Mouse (Mus musculus) stomach, embryonic 16.5 days (tissue): Measurements from ENCODE around the gene Sec24a. TPM values are rescaled to one million over a fixed set of nuclear protein-coding genes. Genes with fewer than 3 reads are reported as not detected.
"Not testable (repeated sequence)": the region's sequence is repeated elsewhere in the genome, so short reads cannot be mapped to it uniquely, and the experiment has no call there.

Experiments used
- ATAC-seq: fragments of 200-750 bp; cut with Nextera tagmentation; 2 replicates; pipeline ENCODE4 v1.8.0; 2017; ENCODE audit warnings: moderate number of reproducible peaks, moderate TSS enrichment; ENCODE audit not compliant: insufficient read depth, low FRiP score
- H3K27ac ChIP-seq: fragments of 300-500 bp; sonication (generic); 2 replicates; pipeline ENCODE4 v1.5.1; 2014; ENCODE audit warnings: low read length
- H3K27me3 ChIP-seq: fragments of 300-500 bp; sonication (generic); 2 replicates; pipeline ENCODE4 v1.6.1; 2014; ENCODE audit warnings: low read length, control low read depth, mixed read lengths; ENCODE audit not compliant: control insufficient read depth, insufficient read depth
- H3K36me3 ChIP-seq: fragments of 300-500 bp; sonication (generic); 2 replicates; pipeline ENCODE4 v1.6.1; 2014; ENCODE audit warnings: low read length; ENCODE audit not compliant: control insufficient read depth, insufficient read depth
- H3K4me1 ChIP-seq: fragments of 300-500 bp; sonication (generic); 2 replicates; pipeline ENCODE4 v1.6.1; 2014; ENCODE audit warnings: low read length, control low read depth, mixed read lengths; ENCODE audit not compliant: control insufficient read depth, insufficient read depth
- H3K4me2 ChIP-seq: fragments of 300-500 bp; sonication (generic); 2 replicates; pipeline ENCODE4 v1.6.1; 2014; ENCODE audit warnings: low read depth, low read length, mixed read lengths
- H3K4me3 ChIP-seq: fragments of 300-500 bp; sonication (generic); replicated peaks from 2 replicates; pipeline ENCODE4 v1.5.1; 2014; ENCODE audit warnings: mild to moderate bottlenecking, low read length
- H3K9ac ChIP-seq: fragments of 300-500 bp; sonication (generic); 2 replicates; pipeline ENCODE4 v1.6.1; 2014; ENCODE audit warnings: low read length
- H3K9me3 ChIP-seq: fragments of 300-500 bp; sonication (generic); replicated peaks from 2 replicates; pipeline ENCODE4 v1.6.1; 2016; ENCODE audit warnings: low read length, control low read depth; ENCODE audit not compliant: control insufficient read depth
- WGBS: fragments of 180-500 bp; shearing (Covaris S2); extraction: QIAGEN DNeasy Blood & Tissue Kit; methylation state at CpG from one replicate; pipeline ENCODE4 v1.1.7; 2014; 5-methylcytosine and 5-hydroxymethylcytosine counted together
- polyA plus RNA-seq: library from polyadenylated mRNA; unstranded; fragments of >200 nt; fragmentation: Nextera tagmentation; extraction: Ambion mirVana; gene quantifications from 2 replicates; pipeline ENCODE4 v1.2.1, GENCODE M21; 2015

Sec24a gene
- polyA plus RNA-seq, 1 experiment from 2014 or later = 16.5 TPM

- H3K27me3 ChIP-seq = no peaks in the 10 kb centered on the region
- ATAC-seq = no peak
- H3K4me2 ChIP-seq = no peak overlapping the region
- peaks cover 18% of the 10 kb centered on the region; the same call in 1 of the 2 replicates for H3K36me3 ChIP-seq
- WGBS = 94% methylated on average over 7 of the region's 7 CpGs
- no peaks in the 10 kb centered on the region for H3K9me3 ChIP-seq
- H3K4me3 ChIP-seq = no peak overlapping the region
- no peak overlapping the region for H3K9ac ChIP-seq
- H3K4me1 ChIP-seq = no peaks in the 10 kb centered on the region
- no peak overlapping the region for H3K27ac ChIP-seq
Measured at GRCm38 (mm10) chr11:51790662-51791061, 27.2 kb upstream of the Sec24a start.

GRCm38 (mm10) chr11:51789735-51790134 is 26.3 kb upstream of the Sec24a start:
- H3K4me3 ChIP-seq, H3K9me3 ChIP-seq, H3K27me3 ChIP-seq, H3K4me1 ChIP-seq, H3K27ac ChIP-seq, H3K9ac ChIP-seq, ATAC-seq, H3K4me2 ChIP-seq: not testable (repeated sequence)
- H3K36me3 ChIP-seq = peaks cover 20% of the 10 kb centered on the region; the same call in 1 of the 2 replicates
- WGBS = 77% methylated on average over 4 of the region's 4 CpGs

GRCm38 (mm10) chr11:51785926-51786325 is 22.5 kb upstream of the Sec24a start:
- Histone ChIP-seq H3K4me2 (no peak overlapping the region), H3K27ac (no peak overlapping the region), H3K27me3 (no peaks in the 10 kb centered on the region), H3K4me3 (no peak overlapping the region), H3K9ac (no peak overlapping the region), H3K4me1 (no peaks in the 10 kb centered on the region), H3K9me3 (no peaks in the 10 kb centered on the region), H3K36me3 (peaks cover 16% of the 10 kb centered on the region; the same call in 1 of the 2 replicates)
- 89% methylated on average over 6 of the region's 6 CpGs for WGBS
- ATAC-seq = no peak

GRCm38 (mm10) chr11:51782721-51783120 is 19.3 kb upstream of the Sec24a start:
- ATAC-seq = no peak
- H3K27me3 ChIP-seq = no peaks in the 10 kb centered on the region
- no peak overlapping the region for H3K9ac ChIP-seq
- H3K9me3 ChIP-seq = no peaks in the 10 kb centered on the region
- H3K4me3 ChIP-seq = no peak overlapping the region
- H3K4me1 ChIP-seq = no peaks in the 10 kb centered on the region
- WGBS = 85% methylated on average over 6 of the region's 6 CpGs
- peaks cover 8% of the 10 kb centered on the region; the same call in 1 of the 2 replicates for H3K36me3 ChIP-seq
- H3K27ac ChIP-seq = no peak overlapping the region
- H3K4me2 ChIP-seq = no peak overlapping the region

- no peak for ATAC-seq
- Histone ChIP-seq H3K4me2 (no peak overlapping the region), H3K9me3 (no peaks in the 10 kb centered on the region), H3K27me3 (no peaks in the 10 kb centered on the region), H3K27ac (no peak overlapping the region), H3K9ac (no peak overlapping the region), H3K36me3 (peaks cover 7% of the 10 kb centered on the region; the same call in 1 of the 2 replicates), H3K4me3 (no peak overlapping the region), H3K4me1 (no peaks in the 10 kb centered on the region)
- 80% methylated on average over 9 of the region's 9 CpGs for WGBS
Measured at GRCm38 (mm10) chr11:51780773-51781267, 17.4 kb upstream of the Sec24a start.

GRCm38 (mm10) chr11:51777478-51777877 is 14.0 kb upstream of the Sec24a start:
- Histone ChIP-seq H3K4me1 (no peaks in the 10 kb centered on the region), H3K9me3 (no peaks in the 10 kb centered on the region), H3K9ac (no peak overlapping the region), H3K4me2 (no peak overlapping the region), H3K36me3 (0 out of 2 replicates have a peak, but pooled peaks cover 2% of the 10 kb centered on the region), H3K27ac (no peak overlapping the region), H3K4me3 (no peak overlapping the region), H3K27me3 (no peaks in the 10 kb centered on the region)
- no peak for ATAC-seq
- WGBS = 87% methylated on average over 5 of the region's 5 CpGs

- H3K36me3 ChIP-seq = no peaks in the 10 kb centered on the region
- no peaks in the 10 kb centered on the region for H3K9me3 ChIP-seq
- no peaks in the 10 kb centered on the region for H3K27me3 ChIP-seq
- H3K4me2 ChIP-seq = no peak overlapping the region
- no peak for ATAC-seq
- no peak overlapping the region for H3K9ac ChIP-seq
- no peak overlapping the region for H3K27ac ChIP-seq
- H3K4me1 ChIP-seq = no peaks in the 10 kb centered on the region
- no peak overlapping the region for H3K4me3 ChIP-seq
- 89% methylated on average over 3 of the region's 3 CpGs for WGBS
Measured at GRCm38 (mm10) chr11:51775507-51775906, 12.1 kb upstream of the Sec24a start.

GRCm38 (mm10) chr11:51768296-51768695 is 4.9 kb upstream of the Sec24a start:
- 0 out of 2 replicates have a peak, but pooled peaks have one; percentile 13 for ATAC-seq
- peak overlapping the region; percentile 34 for H3K27ac ChIP-seq
- no peaks in the 10 kb centered on the region for H3K9me3 ChIP-seq
- no peak overlapping the region for H3K9ac ChIP-seq
- H3K4me2 ChIP-seq = no peak overlapping the region
- WGBS = 59% methylated on average over 5 of the region's 5 CpGs
- no peaks in the 10 kb centered on the region for H3K36me3 ChIP-seq
- H3K4me3 ChIP-seq = no peak overlapping the region
- H3K4me1 ChIP-seq = peaks cover 10% of the 10 kb centered on the region
- no peaks in the 10 kb centered on the region for H3K27me3 ChIP-seq

- no peak overlapping the region for H3K4me3 ChIP-seq
- H3K27ac ChIP-seq = no peak overlapping the region
- no peaks in the 10 kb centered on the region for H3K9me3 ChIP-seq
- no peaks in the 10 kb centered on the region for H3K36me3 ChIP-seq
- H3K4me2 ChIP-seq = no peak overlapping the region
- H3K9ac ChIP-seq = peak overlapping the region; percentile 11; the same call in 1 of the 2 replicates
- H3K4me1 ChIP-seq = peaks cover 14% of the 10 kb centered on the region
- 62% methylated on average over 8 of the region's 8 CpGs for WGBS
- no peak for ATAC-seq
- H3K27me3 ChIP-seq = no peaks in the 10 kb centered on the region
Measured at GRCm38 (mm10) chr11:51767579-51768220, 4.3 kb upstream of the Sec24a start.
